Mouse (Mus musculus): ENCODE measurements around the gene Dmkn. TPM values are rescaled to one million over a fixed set of nuclear protein-coding genes. Genes with fewer than 3 reads are reported as not detected.
"Not testable (repeated sequence)": the region's sequence is repeated elsewhere in the genome, so short reads cannot be mapped to it uniquely, and the experiment has no call there.

Dmkn gene
- polyA plus RNA-seq (2015; fragmentation: Nextera tagmentation; extraction: Ambion mirVana) = 2.8 and 3.6 TPM in 2 replicates

- no peak within 1 kb of the TSS for H3K4me2 ChIP-seq
- no peak within 1 kb of the TSS for H3K27ac ChIP-seq
- H3K9ac ChIP-seq = no peak within 1 kb of the TSS
- no peak for ATAC-seq (replicated peaks; ENCODE audit: insufficient number of reproducible peaks, insufficient read depth, low FRiP score, low read depth)
- H3K4me3 ChIP-seq = no peak within 1 kb of the TSS
- no peaks in the 10 kb centered on the region; the same call in 1 of the 2 replicates for H3K4me1 ChIP-seq (replicated peaks)
- H3K27me3 ChIP-seq = peaks cover 3% of the 10 kb centered on the region
- no peaks in the 10 kb centered on the region for H3K9me3 ChIP-seq (replicated peaks)
- no peaks in the 10 kb centered on the region for H3K36me3 ChIP-seq
- WGBS = 58% methylated on average over 5 of the region's 5 CpGs
Measured at GRCm38 (mm10) chr7:30763456-30763855, at the start of gene Dmkn. Gene Dmkn, plus strand, starts transcription at chr7:30763756.

- Histone ChIP-seq H3K36me3 (no peaks in the 10 kb centered on the region), H3K9ac (no peak overlapping the region), H3K4me3 (peak overlapping the region; percentile 35), H3K4me1 (replicated peaks) (peaks cover 13% of the 10 kb centered on the region), H3K9me3 (replicated peaks) (no peaks in the 10 kb centered on the region), H3K4me2 (peak overlapping the region; percentile 64), H3K27me3 (peaks cover 40% of the 10 kb centered on the region), H3K27ac (no peak overlapping the region)
- ATAC-seq (replicated peaks; ENCODE audit: insufficient number of reproducible peaks, insufficient read depth, low FRiP score, low read depth) = peak; percentile 79
- 4% methylated on average over 43 of the region's 43 CpGs for WGBS
Measured at GRCm38 (mm10) chr7:30717006-30717715, 46.4 kb upstream of the Dmkn start.

- Histone ChIP-seq H3K4me3 (peak overlapping the region; percentile 35), H3K9ac (no peak overlapping the region), H3K27ac (no peak overlapping the region), H3K9me3 (replicated peaks) (no peaks in the 10 kb centered on the region), H3K27me3 (peaks cover 40% of the 10 kb centered on the region), H3K4me1 (replicated peaks) (peaks cover 13% of the 10 kb centered on the region), H3K36me3 (no peaks in the 10 kb centered on the region), H3K4me2 (peak overlapping the region; percentile 64)
- WGBS = 10% methylated on average over 14 of the region's 14 CpGs
- ATAC-seq (replicated peaks; ENCODE audit: insufficient number of reproducible peaks, insufficient read depth, low FRiP score, low read depth) = no peak; the same call in 1 of the 2 replicates
Measured at GRCm38 (mm10) chr7:30717716-30718046, 45.9 kb upstream of the Dmkn start.

GRCm38 (mm10) chr7:30719669-30720068 lies 43.9 kb upstream of the Dmkn start:
- H3K4me2 ChIP-seq = no peak overlapping the region
- peaks cover 40% of the 10 kb centered on the region for H3K27me3 ChIP-seq
- no peak overlapping the region for H3K27ac ChIP-seq
- WGBS = 96% methylated on average over 5 of the region's 5 CpGs
- no peaks in the 10 kb centered on the region for H3K9me3 ChIP-seq (replicated peaks)
- ATAC-seq (replicated peaks; ENCODE audit: insufficient number of reproducible peaks, insufficient read depth, low FRiP score, low read depth) = no peak
- H3K4me1 ChIP-seq (replicated peaks) = peaks cover 13% of the 10 kb centered on the region
- no peak overlapping the region for H3K4me3 ChIP-seq
- H3K36me3 ChIP-seq = no peaks in the 10 kb centered on the region
- no peak overlapping the region for H3K9ac ChIP-seq

DNA sequence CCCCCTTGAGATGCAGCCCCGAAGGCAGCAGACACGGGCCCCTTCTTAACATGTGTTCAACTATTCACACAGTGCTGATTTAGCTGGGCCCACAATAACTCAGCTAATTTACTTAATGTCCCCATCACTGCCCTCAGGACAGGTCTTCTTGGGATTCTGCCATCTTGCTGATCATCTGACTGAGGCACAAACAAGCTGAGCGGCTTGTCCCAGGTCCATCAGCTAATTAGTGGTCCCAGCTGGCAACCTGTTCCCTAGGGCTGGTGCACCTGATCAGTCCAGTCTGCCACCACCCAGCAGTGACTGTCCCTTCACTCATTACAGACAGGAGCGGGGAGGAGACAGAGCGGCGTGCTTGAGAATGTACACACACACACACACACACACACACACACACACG lies 42.3 kb upstream of the Dmkn start:
- Histone ChIP-seq H3K9ac (no peak overlapping the region), H3K4me2 (no peak overlapping the region), H3K36me3 (no peaks in the 10 kb centered on the region), H3K9me3 (replicated peaks) (no peaks in the 10 kb centered on the region), H3K4me3 (no peak overlapping the region), H3K27me3 (peaks cover 27% of the 10 kb centered on the region), H3K4me1 (replicated peaks) (peaks cover 13% of the 10 kb centered on the region), H3K27ac (no peak overlapping the region)
- ATAC-seq (replicated peaks; ENCODE audit: insufficient number of reproducible peaks, insufficient read depth, low FRiP score, low read depth) = no peak
- 73% methylated on average over 7 of the region's 7 CpGs for WGBS

GRCm38 (mm10) chr7:30723274-30723953 lies 40.1 kb upstream of the Dmkn start:
- H3K27me3 ChIP-seq = peaks cover 9% of the 10 kb centered on the region; the same call in 1 of the 2 replicates
- H3K36me3 ChIP-seq = peaks cover 9% of the 10 kb centered on the region
- no peak overlapping the region for H3K27ac ChIP-seq
- ATAC-seq (replicated peaks; ENCODE audit: insufficient number of reproducible peaks, insufficient read depth, low FRiP score, low read depth) = no peak
- H3K9ac ChIP-seq = no peak overlapping the region
- H3K9me3 ChIP-seq (replicated peaks) = no peaks in the 10 kb centered on the region
- WGBS = 66% methylated on average over 6 of the region's 6 CpGs
- H3K4me1 ChIP-seq (replicated peaks) = peaks cover 6% of the 10 kb centered on the region
- no peak overlapping the region for H3K4me2 ChIP-seq
- H3K4me3 ChIP-seq = no peak overlapping the region

GRCm38 (mm10) chr7:30728214-30728613 lies 35.3 kb upstream of the Dmkn start:
- peak overlapping the region; percentile 67 for H3K4me3 ChIP-seq
- H3K27me3 ChIP-seq = no peaks in the 10 kb centered on the region
- H3K36me3 ChIP-seq = peaks cover 9% of the 10 kb centered on the region
- no peak for ATAC-seq (replicated peaks; ENCODE audit: insufficient number of reproducible peaks, insufficient read depth, low FRiP score, low read depth)
- H3K27ac ChIP-seq = no peak overlapping the region
- WGBS = 82% methylated on average over 6 of the region's 6 CpGs
- H3K4me2 ChIP-seq = peak overlapping the region; percentile 82
- H3K4me1 ChIP-seq (replicated peaks) = peaks cover 18% of the 10 kb centered on the region
- peak overlapping the region; percentile 79 for H3K9ac ChIP-seq
- H3K9me3 ChIP-seq (replicated peaks) = no peaks in the 10 kb centered on the region

GRCm38 (mm10) chr7:30728739-30729395 lies 34.7 kb upstream of the Dmkn start:
- Histone ChIP-seq H3K27me3 (no peaks in the 10 kb centered on the region), H3K4me1 (replicated peaks) (peaks cover 18% of the 10 kb centered on the region), H3K9me3 (replicated peaks) (no peaks in the 10 kb centered on the region), H3K36me3 (peaks cover 12% of the 10 kb centered on the region), H3K9ac (peak overlapping the region; percentile 79), H3K27ac (peak overlapping the region; percentile 92), H3K4me3 (peak overlapping the region; percentile 67), H3K4me2 (peak overlapping the region; percentile 82)
- peak; percentile 32 for ATAC-seq (replicated peaks; ENCODE audit: insufficient number of reproducible peaks, insufficient read depth, low FRiP score, low read depth)
- WGBS = 7% methylated on average over 26 of the region's 26 CpGs

- peak within 1 kb of the TSS; percentile 82 for H3K4me2 ChIP-seq
- H3K27ac ChIP-seq = peak within 1 kb of the TSS; percentile 92
- peak within 1 kb of the TSS; percentile 79 for H3K9ac ChIP-seq
- H3K9me3 ChIP-seq (replicated peaks) = no peaks in the 10 kb centered on the region
- no peaks in the 10 kb centered on the region for H3K27me3 ChIP-seq
- peaks cover 18% of the 10 kb centered on the region for H3K4me1 ChIP-seq (replicated peaks)
- peak; percentile 96 for ATAC-seq (replicated peaks; ENCODE audit: insufficient number of reproducible peaks, insufficient read depth, low FRiP score, low read depth)
- H3K4me3 ChIP-seq = peak within 1 kb of the TSS; percentile 67
- peaks cover 12% of the 10 kb centered on the region for H3K36me3 ChIP-seq
- WGBS = under 1% methylated on average over 60 of the region's 60 CpGs
Measured at GRCm38 (mm10) chr7:30729396-30730063, 34.0 kb upstream of the Dmkn start, which contains the start of gene Tmem147. Gene Tmem147, minus strand, starts transcription at chr7:30729540.

GRCm38 (mm10) chr7:30730064-30730722 lies 33.4 kb upstream of the Dmkn start:
- 14% methylated on average over 22 of the region's 22 CpGs for WGBS
- not testable (repeated sequence) for H3K27me3 ChIP-seq; H3K9me3 ChIP-seq (replicated peaks); ATAC-seq (replicated peaks; ENCODE audit: insufficient number of reproducible peaks, insufficient read depth, low FRiP score, low read depth)
- H3K27ac ChIP-seq = peak overlapping the region; percentile 92
- peaks cover 12% of the 10 kb centered on the region for H3K36me3 ChIP-seq
- H3K4me1 ChIP-seq (replicated peaks) = peaks cover 18% of the 10 kb centered on the region
- H3K9ac ChIP-seq = peak overlapping the region; percentile 79
- H3K4me3 ChIP-seq = peak overlapping the region; percentile 67
- peak overlapping the region; percentile 82 for H3K4me2 ChIP-seq
